ENCODE assay signal across 19 mouse cellular contexts in the genomic region with DNA sequence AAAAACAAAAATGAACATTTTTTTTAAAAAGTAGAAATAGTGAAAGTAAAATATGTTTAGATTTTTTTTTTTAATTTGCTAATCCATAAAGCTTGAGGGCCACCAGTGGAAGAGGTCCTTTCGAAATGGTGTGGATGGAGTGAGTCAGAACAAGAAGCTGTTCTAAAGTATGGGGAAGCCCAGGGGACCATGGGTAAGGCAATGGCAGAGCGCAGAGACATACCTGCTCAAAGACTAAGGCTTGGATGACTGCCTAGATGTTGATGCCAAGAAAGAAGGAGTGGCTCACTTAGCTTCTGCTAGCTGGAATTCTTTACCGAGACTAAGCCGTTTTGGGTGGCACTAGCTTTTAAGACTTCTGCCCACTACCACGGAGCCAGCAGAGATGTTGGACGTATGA.
"Had no signal": no experiment of that assay in that cellular context is flagged by ENCODE, and none has a peak within 500 bp of the region (broad histone marks: within the 10 kb centered on the region; RNA-seq: fewer than 3 reads in every experiment).

No protein-coding gene starts in this region.

- H3K9me3 ChIP-seq: kidney, embryonic 15.5 days had no signal

- H3K27me3 ChIP-seq: kidney, embryonic 15.5 days; liver, embryonic 13.5 days had no signal

- H3K36me3 ChIP-seq: kidney, embryonic 15.5 days; liver, embryonic 13.5 days had no signal

- DNase-seq: kidney, adult 11 months; kidney, adult 8-10 months; kidney, postnatal 10 days; kidney, postnatal 36 days; layer of hippocampus, postnatal 36 days; liver, embryonic 13.5 days; lung, embryonic 14.5 days; lung, postnatal 10 days; midbrain, embryonic 14.5 days; right cerebral cortex, adult 18-20 months; right cerebral cortex, postnatal 14 days; right cerebral cortex, postnatal 4 days; thymus, adult 2 months; thymus, postnatal 14 days; thymus, postnatal 4 days had no signal

- H3K27ac ChIP-seq: kidney, embryonic 15.5 days; left cerebral cortex, adult 2 months; liver, embryonic 13.5 days; stomach, postnatal 0 days had no signal

- H3K4me2 ChIP-seq: kidney, embryonic 15.5 days; liver, embryonic 13.5 days; lung, embryonic 14.5 days; midbrain, embryonic 11.5 days had no signal

- H3K4me3 ChIP-seq: kidney, embryonic 15.5 days; left cerebral cortex, adult 2 months; liver, embryonic 13.5 days had no signal

- H3K9ac ChIP-seq: kidney, embryonic 15.5 days; liver, embryonic 13.5 days; lung, embryonic 14.5 days had no signal
